Mouse (Mus musculus) heart, embryonic 16.5 days (tissue): ENCODE measurements around the gene Vwa7. TPM values are rescaled to one million over a fixed set of nuclear protein-coding genes. Genes with fewer than 3 reads are reported as not detected.
A peak's percentile ranks its signal among the peaks of the same experiment; 100 is the strongest.
"Not testable (repeated sequence)": the region's sequence is repeated elsewhere in the genome, so short reads cannot be mapped to it uniquely, and the experiment has no call there.

ENCODE experiments used
- ATAC-seq: fragments of 200-750 bp; cut with Nextera tagmentation; replicated peaks from 2 replicates; pipeline ENCODE4 v1.8.0; 2017; ENCODE audit warnings: moderate number of reproducible peaks; ENCODE audit not compliant: insufficient read depth, low FRiP score; ENCODE audit errors: extremely low read depth
- H3K27ac ChIP-seq: fragments of 300-500 bp; sonication (generic); 2 replicates; pipeline ENCODE4 v1.5.1; 2014; ENCODE audit warnings: mild to moderate bottlenecking, low read length, control low read depth, moderate library complexity
- H3K27me3 ChIP-seq: fragments of 300-500 bp; sonication (generic); 2 replicates; pipeline ENCODE4 v1.6.1; 2014; ENCODE audit warnings: low read length, mixed read lengths; ENCODE audit not compliant: control insufficient read depth, insufficient read depth
- H3K36me3 ChIP-seq: fragments of 300-500 bp; sonication (generic); 2 replicates; pipeline ENCODE4 v1.6.1; 2014; ENCODE audit not compliant: control insufficient read depth, insufficient read depth
- H3K4me1 ChIP-seq: fragments of 300-500 bp; sonication (generic); 2 replicates; pipeline ENCODE4 v1.6.1; 2014; ENCODE audit warnings: low read length, mixed read lengths; ENCODE audit not compliant: control insufficient read depth, insufficient read depth
- H3K4me2 ChIP-seq: fragments of 300-500 bp; sonication (generic); 2 replicates; pipeline ENCODE4 v1.6.1; 2014; ENCODE audit warnings: low read depth, mild to moderate bottlenecking, control low read depth, low read length
- H3K4me3 ChIP-seq: fragments of 300-500 bp; sonication (generic); 2 replicates; pipeline ENCODE4 v1.5.1; 2014; ENCODE audit warnings: mild to moderate bottlenecking, control low read depth, low read length
- H3K9ac ChIP-seq: fragments of 300-500 bp; sonication (generic); 2 replicates; pipeline ENCODE4 v1.6.1; 2014; ENCODE audit warnings: low read length, control low read depth
- H3K9me3 ChIP-seq: fragments of 300-500 bp; sonication (generic); replicated peaks from 2 replicates; pipeline ENCODE4 v1.6.1; 2016; ENCODE audit warnings: low read length; ENCODE audit not compliant: control insufficient read depth
- WGBS: fragments of 180-500 bp; shearing (Covaris S2); extraction: QIAGEN DNeasy Blood & Tissue Kit; methylation state at CpG from one replicate; pipeline ENCODE4 v1.1.7; 2014; 5-methylcytosine and 5-hydroxymethylcytosine counted together
- polyA plus RNA-seq: library from polyadenylated mRNA; unstranded; fragments of >200 nt; fragmentation: Nextera tagmentation; extraction: Ambion mirVana; gene quantifications from 2 replicates; pipeline ENCODE4 v1.2.1, GENCODE M21; 2015

Gene Vwa7
- 0.27 and 0.34 TPM in 2 replicates for polyA plus RNA-seq

- no peaks in the 10 kb centered on the region for H3K27me3 ChIP-seq
- H3K27ac ChIP-seq: peak within 1 kb of the TSS; percentile 36; the same call in 1 of the 2 replicates
- 33% methylated on average over 12 of the region's 12 CpGs for WGBS
- H3K4me1 ChIP-seq: peaks cover 12% of the 10 kb centered on the region
- H3K4me3 ChIP-seq: no peak within 1 kb of the TSS
- H3K9ac ChIP-seq: peak within 1 kb of the TSS; percentile 49
- peak; percentile 53 for ATAC-seq
- H3K9me3 ChIP-seq: no peaks in the 10 kb centered on the region
- peaks cover 39% of the 10 kb centered on the region for H3K36me3 ChIP-seq
- H3K4me2 ChIP-seq: no peak within 1 kb of the TSS
These were observed at the start of gene Vwa7 for GRCm38 (mm10) chr17:35016376-35016775. TSS of gene Vwa7 (plus strand) at chr17:35016579.

GRCm38 (mm10) chr17:34969822-34970221 lies 46.6 kb upstream of the Vwa7 start, which contains the start of gene Gm20481:
TSS of gene Gm20481 (plus strand) at chr17:34969912.
- not testable (repeated sequence) for H3K4me2 ChIP-seq, H3K4me3 ChIP-seq, H3K9me3 ChIP-seq, H3K27ac ChIP-seq, H3K4me1 ChIP-seq, ATAC-seq, H3K36me3 ChIP-seq, H3K9ac ChIP-seq
- 51% methylated on average over 6 of the region's 11 CpGs for whole genome bisulfite sequencing
- peaks cover 15% of the 10 kb centered on the region for H3K27me3 ChIP-seq

- WGBS: 42% methylated on average over 19 of the region's 37 CpGs
- H3K27me3 ChIP-seq: peaks cover 15% of the 10 kb centered on the region
- H3K4me2 ChIP-seq, H3K27ac ChIP-seq, H3K36me3 ChIP-seq, H3K4me1 ChIP-seq, H3K9ac ChIP-seq, H3K9me3 ChIP-seq, ATAC-seq, H3K4me3 ChIP-seq: not testable (repeated sequence)
These were observed 45.5 kb upstream of the Vwa7 start for GRCm38 (mm10) chr17:34970850-34971249.

GRCm38 (mm10) chr17:34971694-34972068 lies 44.7 kb upstream of the Vwa7 start:
- H3K27ac ChIP-seq: not testable (repeated sequence)
- peak; percentile 10; the same call in 1 of the 2 replicates for ATAC-seq

DNA sequence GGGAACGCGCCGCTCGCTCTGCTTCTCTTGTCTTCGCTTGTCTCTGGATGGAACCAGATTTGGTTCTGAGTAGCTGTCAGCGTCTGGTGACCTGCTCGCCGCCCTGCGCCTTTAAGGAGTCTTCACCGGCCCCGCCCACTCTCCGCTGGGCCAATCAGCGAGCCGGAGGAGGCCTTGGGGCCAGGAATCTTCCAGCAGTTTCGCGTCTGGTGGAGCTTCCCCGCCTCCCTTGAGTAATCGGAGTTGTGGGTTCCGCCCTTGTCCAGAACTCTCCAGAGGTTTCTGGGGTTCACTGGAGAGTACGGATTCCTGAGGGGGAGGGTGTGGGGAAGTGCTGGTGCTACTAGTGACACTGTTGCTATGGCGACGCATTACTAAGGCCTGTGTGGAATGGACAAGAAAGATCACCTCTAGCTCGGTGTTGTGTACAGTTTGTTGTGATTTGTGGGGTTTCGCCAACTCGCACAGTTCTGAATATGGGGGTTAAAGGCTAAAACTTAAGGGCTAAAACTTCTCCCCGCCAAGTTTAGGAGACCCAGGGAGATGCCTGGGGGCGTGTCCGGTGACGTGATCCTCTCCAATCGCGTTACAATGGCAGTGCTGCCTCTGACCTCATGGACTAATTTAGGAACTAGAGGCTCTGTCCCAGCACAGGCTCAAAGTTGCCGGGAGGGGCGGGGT lies 44.2 kb upstream of the Vwa7 start, which contains the start of the genes Hspa1a and Hspa1l:
Hspa1a (minus strand) TSS at position 88 of the 681 bp plus-strand sequence.
Hspa1l (plus strand) TSS at position 635 of the 681 bp plus-strand sequence.
- under 1% methylated on average over 29 of the region's 33 CpGs for WGBS
- Histone ChIP-seq H3K9ac (peak within 1 kb of the TSS; percentile 61), H3K4me2 (peak within 1 kb of the TSS; percentile 63), H3K4me3 (peak within 1 kb of the TSS; percentile 53), H3K27ac (peak within 1 kb of the TSS; percentile 71), H3K27me3 (peaks cover 15% of the 10 kb centered on the region)
- not testable (repeated sequence) for H3K9me3 ChIP-seq, H3K4me1 ChIP-seq, H3K36me3 ChIP-seq
- peak; percentile 93 for ATAC-seq

More at GRCm38 (mm10) chr17:34971694-34972068, 44.7 kb upstream of the Vwa7 start:
- not testable (repeated sequence) for H3K36me3 ChIP-seq, H3K9me3 ChIP-seq, H3K9ac ChIP-seq, H3K4me1 ChIP-seq
- peak overlapping the region; percentile 53 for H3K4me3 ChIP-seq
- H3K4me2 ChIP-seq: peak overlapping the region; percentile 63
- H3K27me3 ChIP-seq: peaks cover 15% of the 10 kb centered on the region
- 2% methylated on average over 12 of the region's 43 CpGs for WGBS

GRCm38 (mm10) chr17:34975581-34976492 lies 40.5 kb upstream of the Vwa7 start:
- WGBS: 71% methylated on average over 3 of the region's 3 CpGs
- Histone ChIP-seq H3K9ac (no peak overlapping the region), H3K27ac (no peak overlapping the region), H3K27me3 (no peaks in the 10 kb centered on the region), H3K9me3 (no peaks in the 10 kb centered on the region), H3K36me3 (no peaks in the 10 kb centered on the region), H3K4me3 (no peak overlapping the region), H3K4me2 (no peak overlapping the region), H3K4me1 (peaks cover 7% of the 10 kb centered on the region; the same call in 1 of the 2 replicates)
- ATAC-seq: no peak

DNA sequence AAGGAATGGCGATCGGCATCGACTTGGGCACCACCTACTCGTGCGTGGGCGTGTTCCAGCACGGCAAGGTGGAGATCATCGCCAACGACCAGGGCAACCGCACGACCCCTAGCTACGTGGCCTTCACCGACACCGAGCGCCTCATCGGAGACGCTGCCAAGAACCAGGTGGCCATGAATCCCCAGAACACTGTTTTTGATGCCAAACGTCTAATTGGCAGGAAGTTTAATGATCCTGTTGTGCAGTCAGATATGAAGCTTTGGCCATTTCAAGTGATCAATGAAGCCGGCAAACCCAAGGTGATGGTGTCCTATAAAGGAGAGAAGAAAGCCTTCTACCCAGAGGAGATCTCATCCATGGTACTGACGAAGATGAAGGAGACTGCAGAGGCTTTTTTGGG lies 39.4 kb upstream of the Vwa7 start:
- WGBS: 88% methylated on average over 20 of the region's 20 CpGs
- Histone ChIP-seq H3K27ac (no peak overlapping the region), H3K4me3 (no peak overlapping the region), H3K4me1 (peaks cover 9% of the 10 kb centered on the region; the same call in 1 of the 2 replicates), H3K9me3 (no peaks in the 10 kb centered on the region), H3K27me3 (no peaks in the 10 kb centered on the region), H3K4me2 (no peak overlapping the region), H3K9ac (no peak overlapping the region), H3K36me3 (no peaks in the 10 kb centered on the region)
- ATAC-seq: no peak

GRCm38 (mm10) chr17:34978239-34978638 lies 38.1 kb upstream of the Vwa7 start:
- Histone ChIP-seq H3K4me1 (peaks cover 10% of the 10 kb centered on the region), H3K36me3 (no peaks in the 10 kb centered on the region), H3K4me3 (no peak overlapping the region), H3K9me3 (no peaks in the 10 kb centered on the region), H3K27me3 (no peaks in the 10 kb centered on the region), H3K4me2 (no peak overlapping the region), H3K9ac (no peak overlapping the region), H3K27ac (no peak overlapping the region)
- no peak for ATAC-seq
- WGBS: 82% methylated on average over 27 of the region's 27 CpGs

- no peak overlapping the region for H3K4me2 ChIP-seq
- ATAC-seq: no peak
These were observed 36.7 kb upstream of the Vwa7 start for GRCm38 (mm10) chr17:34979631-34980030.

More at GRCm38 (mm10) chr17:34979631-34980030, 36.7 kb upstream of the Vwa7 start:
- 94% methylated on average over 4 of the region's 4 CpGs for WGBS
- Histone ChIP-seq H3K9me3 (no peaks in the 10 kb centered on the region), H3K4me3 (no peak overlapping the region), H3K4me1 (peaks cover 10% of the 10 kb centered on the region), H3K9ac (no peak overlapping the region), H3K36me3 (no peaks in the 10 kb centered on the region), H3K27ac (no peak overlapping the region), H3K27me3 (no peaks in the 10 kb centered on the region)
